Mouse (Mus musculus): Measurements from ENCODE around the gene Lmo1.

Gene Lmo1

GRCm38 (mm10) chr7:109174949-109175669, at the start of gene Lmo1:
Lmo1 (minus strand) TSS chr7:109175207.
- peak; percentile 69 for DNase-seq (ENCODE audit: inconsistent ontology term)

DNA sequence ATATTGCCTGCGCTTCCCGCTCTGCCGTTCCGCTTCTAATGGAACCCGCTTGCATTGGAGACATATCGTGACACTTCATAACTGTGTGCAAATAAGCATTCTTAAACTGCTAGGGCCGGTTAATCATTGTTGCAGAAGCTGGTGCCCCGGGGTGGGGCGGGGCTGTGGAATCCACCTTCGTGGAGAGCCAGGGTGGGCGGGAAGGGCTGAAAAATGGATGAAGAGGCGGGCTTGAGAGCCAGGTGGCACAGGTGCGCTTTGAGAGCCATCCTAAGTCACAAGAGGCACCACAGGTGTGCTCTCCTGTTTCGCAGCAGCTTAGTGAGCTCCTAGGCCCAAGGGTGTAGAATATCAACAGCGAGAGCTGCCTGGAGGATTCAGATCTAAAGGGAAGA, 46.7 kb upstream of the Lmo1 start:
- no peak for DNase-seq (ENCODE audit: inconsistent ontology term)

- DNase-seq (ENCODE audit: inconsistent ontology term), result no peak
These were observed 46.0 kb upstream of the Lmo1 start for GRCm38 (mm10) chr7:109220766-109221715.

- peak; percentile 78 for DNase-seq (ENCODE audit: inconsistent ontology term)
These were observed 45.0 kb upstream of the Lmo1 start for GRCm38 (mm10) chr7:109220026-109220425.

DNA sequence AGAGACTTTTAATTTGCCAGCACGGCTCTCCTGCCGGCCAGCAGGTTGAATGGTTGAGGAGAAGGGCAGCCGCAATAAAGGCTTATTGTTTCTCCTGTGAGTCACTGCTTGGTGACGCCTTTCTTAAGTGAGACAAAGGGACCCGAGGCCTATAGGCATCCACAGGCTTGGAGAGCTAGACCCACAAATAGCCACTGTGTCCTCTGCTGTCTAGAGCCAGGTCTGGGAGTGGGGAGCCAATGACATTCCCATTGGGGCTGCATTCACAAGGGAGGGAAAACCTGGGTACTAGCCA, 43.9 kb upstream of the Lmo1 start:
- DNase-seq (ENCODE audit: inconsistent ontology term), result peak; percentile 51

DNA sequence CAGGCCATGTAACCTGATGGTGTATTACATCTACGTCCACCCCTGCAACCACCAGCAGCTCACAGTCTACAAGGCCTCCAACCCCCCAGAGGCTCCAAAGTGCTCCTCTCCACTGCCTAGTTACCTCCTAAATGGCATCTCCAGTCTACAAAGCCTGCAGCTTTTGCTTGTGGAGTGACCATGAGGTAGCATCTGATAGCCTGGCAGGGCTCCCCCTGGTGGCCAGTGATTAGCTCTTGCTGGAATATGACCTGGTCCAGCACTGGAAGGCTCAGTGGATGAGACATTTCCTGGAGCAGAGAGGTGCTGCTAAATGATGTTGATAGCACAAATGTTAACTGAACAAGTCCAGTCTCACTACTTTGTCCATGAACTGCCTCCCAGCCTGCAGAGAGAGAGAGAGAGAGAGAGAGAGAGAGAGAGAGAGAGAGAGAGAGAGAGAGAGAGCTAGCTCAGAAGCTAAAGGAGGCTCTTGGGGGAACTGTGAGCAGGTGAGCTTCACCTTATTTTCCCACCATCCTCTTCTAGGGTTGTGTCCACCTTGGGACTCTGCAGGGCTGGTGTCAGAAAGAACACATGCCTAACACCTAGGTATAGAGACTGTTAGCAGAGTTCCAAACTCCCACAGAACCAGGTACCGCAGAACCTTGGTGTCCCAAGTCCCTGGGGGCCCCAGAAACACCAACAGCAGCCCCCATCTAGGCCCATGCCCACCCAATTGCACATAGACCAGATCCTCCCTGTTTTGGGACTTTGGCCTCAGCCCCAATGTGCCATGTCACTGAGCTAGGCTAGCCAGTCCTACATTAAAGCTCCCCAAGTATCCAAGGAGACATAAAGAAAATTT, 43.3 kb upstream of the Lmo1 start:
- peak; percentile 89 for DNase-seq (ENCODE audit: inconsistent ontology term)

- no peak for DNase-seq (ENCODE audit: inconsistent ontology term)
These were observed 34.8 kb upstream of the Lmo1 start for GRCm38 (mm10) chr7:109209804-109210203.

GRCm38 (mm10) chr7:109207811-109208210, 32.8 kb upstream of the Lmo1 start:
- DNase-seq (ENCODE audit: inconsistent ontology term), result peak; percentile 76

DNA sequence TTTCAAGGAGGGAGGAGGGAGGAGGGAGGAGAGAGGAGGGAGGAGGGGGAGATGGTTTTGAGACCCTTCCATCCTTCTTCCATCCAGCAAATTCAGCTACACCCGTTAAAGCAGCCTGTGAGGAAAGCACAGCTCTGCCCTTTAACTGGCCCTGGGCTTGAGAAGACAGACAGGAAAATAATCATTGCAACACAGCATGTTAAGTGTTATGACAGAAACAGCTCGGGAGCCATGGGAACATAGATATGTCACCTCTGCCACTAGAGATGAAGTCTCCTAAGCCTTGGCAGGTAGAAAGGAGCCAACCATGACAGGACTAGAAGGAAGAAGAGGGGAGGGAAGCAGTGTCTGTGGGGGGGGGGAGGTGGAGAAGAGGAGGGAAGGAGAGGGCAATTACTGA, 31.4 kb upstream of the Lmo1 start:
- no peak for DNase-seq (ENCODE audit: inconsistent ontology term)

- no peak for DNase-seq (ENCODE audit: inconsistent ontology term)
These were observed 28.1 kb upstream of the Lmo1 start for GRCm38 (mm10) chr7:109203140-109203539.

DNA sequence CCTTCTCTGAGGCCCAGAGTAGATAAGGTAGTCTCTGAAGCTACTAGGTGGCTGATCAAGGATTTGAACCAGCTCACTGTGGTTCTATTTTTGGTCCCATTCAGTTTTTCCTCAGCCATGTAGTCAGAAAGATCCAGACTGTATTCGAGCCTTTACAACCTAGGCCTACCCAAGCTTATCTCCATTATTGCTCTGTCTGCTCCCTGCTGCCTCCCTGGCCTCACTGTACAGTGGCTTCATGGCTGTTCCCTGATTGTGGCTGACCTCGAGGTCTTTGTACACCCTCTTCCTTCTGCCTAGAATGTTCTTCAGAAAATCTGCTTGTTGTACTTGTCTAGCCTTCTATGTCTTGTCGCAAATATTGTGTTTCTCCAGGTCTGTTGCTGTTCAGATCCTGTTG, 25.6 kb upstream of the Lmo1 start:
- no peak for DNase-seq (ENCODE audit: inconsistent ontology term)

GRCm38 (mm10) chr7:109197161-109197650, 22.2 kb upstream of the Lmo1 start:
- DNase-seq (ENCODE audit: inconsistent ontology term), result no peak

DNA sequence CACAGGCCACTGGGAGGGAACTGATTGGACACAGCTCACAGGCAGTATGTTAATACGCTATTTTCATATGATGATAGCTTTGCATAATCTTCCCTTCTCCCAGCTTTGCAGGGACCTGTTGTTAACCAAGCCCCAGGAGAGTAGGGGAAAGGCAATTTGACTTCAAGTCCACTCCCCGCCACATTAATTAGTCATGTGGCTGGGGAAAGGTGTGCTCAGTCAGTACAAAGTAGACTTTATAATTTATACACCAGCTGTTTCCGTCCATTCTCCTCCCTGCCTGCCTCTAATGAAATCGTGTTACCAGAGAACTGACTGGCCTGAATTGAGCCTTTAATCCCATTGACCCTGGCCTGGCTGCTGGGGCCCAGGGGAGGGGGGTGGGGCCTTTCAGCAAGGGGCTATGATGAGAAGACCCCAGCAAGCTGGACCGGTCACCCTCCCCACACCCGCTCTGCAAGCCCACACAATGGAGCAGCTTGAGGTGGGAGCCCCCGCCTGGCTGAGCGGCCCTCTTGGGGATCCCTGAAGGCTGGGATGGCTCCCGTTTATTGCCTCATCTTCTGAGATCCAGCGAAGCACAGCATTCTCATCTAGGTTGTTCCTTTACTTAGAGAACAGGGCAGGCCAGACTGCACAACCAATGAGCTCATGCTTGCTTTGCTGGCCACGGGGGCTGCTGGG, 21.5 kb upstream of the Lmo1 start:
- DNase-seq (ENCODE audit: inconsistent ontology term), result no peak

DNA sequence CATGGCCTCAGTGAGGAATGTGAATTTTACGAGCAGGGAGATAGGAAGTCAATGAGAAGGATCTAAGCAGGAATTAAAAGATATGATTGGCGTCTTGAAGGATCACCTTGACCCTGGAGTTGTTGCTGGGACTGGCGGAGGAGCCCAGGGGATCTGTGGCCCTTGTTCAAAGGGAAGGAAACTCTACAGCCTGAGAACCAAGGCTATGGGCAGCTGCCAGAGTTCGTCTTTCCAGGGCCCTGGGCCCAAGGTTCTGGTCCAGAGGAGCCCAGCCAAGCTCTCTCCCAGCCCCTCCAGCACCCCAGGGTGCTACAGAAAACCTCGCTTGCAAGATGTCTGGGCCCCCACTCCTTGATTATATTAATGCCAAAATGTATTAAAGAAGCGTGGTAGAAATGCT, 21.0 kb upstream of the Lmo1 start:
- DNase-seq (ENCODE audit: inconsistent ontology term), result no peak

DNA sequence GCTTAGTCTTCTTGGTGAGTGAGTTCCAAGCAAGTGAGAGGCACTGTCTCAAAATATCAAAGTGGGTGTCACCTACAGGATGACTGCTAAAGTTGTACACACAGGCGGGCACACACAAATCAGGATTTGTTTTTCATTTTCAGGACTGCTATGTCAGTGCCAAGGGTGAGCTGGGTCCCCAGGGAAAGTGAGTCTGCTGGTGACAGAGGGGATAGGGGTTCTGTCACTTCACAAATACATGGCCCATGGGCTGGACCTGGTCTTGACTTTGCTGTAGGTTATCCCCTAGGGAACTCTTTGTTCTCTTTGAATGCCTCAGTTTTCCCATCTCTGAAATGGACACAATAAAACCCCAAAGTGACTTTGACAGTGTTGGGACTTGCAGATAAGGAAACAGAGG, 19.8 kb upstream of the Lmo1 start:
- DNase-seq (ENCODE audit: inconsistent ontology term), result no peak

DNA sequence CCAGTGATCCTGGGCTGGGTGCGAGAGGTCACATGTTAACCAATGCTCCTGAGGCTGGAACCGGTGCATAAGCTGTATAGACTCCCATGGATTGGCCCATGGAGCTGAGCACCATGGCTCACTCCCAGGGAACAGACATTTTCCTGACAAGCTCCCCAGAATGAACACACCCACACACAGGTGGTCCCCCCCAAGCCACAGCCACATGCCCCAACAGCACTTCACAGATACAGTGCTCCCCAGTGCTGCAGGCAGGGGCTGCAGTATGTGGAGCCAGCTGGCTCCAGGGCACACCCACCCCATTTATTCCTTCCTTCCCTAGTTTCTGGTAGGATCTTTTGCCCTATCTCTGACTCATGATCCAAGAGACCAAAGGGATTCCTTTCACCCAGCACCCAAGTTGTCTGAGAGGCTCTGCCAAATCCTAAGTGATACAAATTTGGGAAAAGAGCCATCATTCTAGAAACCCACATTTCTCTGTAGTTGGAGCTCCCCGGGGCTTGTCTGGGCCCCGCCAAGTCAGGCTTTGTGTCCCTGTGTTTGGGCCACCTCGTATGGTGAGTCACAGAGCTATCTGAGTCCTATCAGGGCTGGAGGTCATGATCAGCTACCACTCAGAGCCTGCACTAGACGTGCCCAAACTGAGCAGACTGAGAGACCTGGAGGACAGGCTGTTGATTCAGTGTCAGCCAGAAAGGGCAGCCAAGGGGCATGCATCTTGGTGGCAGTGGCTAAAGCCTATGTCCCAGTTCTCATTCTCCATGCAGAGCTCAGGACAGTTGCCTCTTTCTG, 12.4 kb upstream of the Lmo1 start:
- DNase-seq (ENCODE audit: inconsistent ontology term), result peak; percentile 93

DNA sequence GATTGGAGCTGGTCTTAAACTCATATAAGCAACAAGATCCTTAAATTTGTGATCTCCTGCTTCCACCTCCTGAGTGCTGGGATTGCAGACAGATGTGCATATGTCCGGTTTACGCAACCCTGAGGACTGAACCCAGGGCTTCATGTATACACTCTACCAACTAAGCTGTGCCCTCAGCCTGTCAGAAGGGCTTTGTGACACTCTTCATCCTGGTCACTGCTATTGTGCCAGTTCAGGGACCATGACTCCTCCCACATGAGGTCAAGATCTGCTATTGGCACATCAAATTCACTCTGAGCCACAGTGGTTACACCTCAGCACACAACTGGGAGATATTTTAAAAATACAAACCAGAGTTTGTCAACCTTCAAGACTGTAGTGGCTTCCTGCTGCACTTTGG, 11.0 kb upstream of the Lmo1 start:
- DNase-seq (ENCODE audit: inconsistent ontology term), result no peak

DNA sequence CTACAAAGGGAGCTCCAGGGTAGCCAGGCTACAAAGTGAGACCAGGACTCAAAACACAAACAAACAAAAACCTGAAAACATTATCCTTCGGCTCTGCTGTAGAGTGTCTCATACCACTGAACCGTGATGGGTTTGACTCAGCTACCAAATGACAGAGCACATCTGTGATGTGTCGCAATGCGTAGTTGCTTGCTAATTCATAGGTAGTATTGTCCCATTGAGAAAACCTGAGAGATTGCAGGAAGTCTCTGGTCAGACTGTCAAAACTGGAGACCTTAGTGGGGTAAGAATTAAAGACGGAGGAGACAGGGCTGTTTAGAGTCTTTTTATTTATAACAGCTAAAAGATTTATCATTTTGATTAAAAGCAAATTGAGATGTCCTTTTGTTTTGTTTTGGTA, 10.6 kb upstream of the Lmo1 start:
- no peak for DNase-seq (ENCODE audit: inconsistent ontology term)

DNA sequence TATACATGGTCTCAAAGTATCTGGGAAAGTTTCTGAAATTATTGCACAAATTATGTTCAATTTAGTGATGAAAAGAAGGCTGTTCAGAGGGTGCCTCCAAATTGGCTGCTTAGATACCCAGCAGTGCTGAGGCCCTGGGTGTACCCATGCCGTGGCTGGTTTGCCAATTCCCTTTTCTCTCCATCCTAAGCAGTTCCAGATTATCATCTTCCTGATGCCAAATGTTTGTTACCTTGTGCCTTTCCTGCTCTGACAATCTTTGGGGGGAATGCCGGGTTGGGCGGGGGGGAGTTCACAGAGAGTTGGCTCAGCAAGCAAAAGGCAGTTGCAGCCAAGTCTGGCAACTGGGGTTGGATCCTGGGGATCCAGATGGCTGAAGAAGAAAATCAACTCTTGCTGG, 1.7 kb upstream of the Lmo1 start:
- no peak for DNase-seq (ENCODE audit: inconsistent ontology term)
